Mouse (Mus musculus): ENCODE data around the gene Zkscan6. TPM values are rescaled to one million over a fixed set of nuclear protein-coding genes. Genes with fewer than 3 reads are reported as not detected.

Zkscan6 gene
- polyA plus RNA-seq, 1 experiment from 2014 or later: 11.0 TPM

DNA sequence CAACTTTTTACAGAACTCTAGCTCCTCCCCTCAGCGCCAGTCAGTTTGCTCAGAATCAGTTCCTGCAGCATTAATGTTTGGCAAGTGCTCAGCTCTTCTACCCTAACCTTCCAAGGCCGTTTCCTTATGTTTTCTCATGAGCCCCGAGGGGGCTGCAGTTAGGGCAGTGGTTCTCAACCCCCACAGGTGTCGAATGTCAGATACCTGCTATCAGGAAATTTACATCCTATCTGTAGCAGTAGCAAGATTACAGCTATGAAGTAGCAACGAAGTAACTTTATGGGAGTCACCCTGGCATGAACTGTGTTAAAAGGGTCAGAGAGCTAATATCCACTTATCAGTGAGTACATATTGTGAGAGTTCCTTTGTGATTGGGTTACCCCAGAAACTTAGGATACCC, 39.5 kb downstream of the Zkscan6 start:
- 49% methylated on average over 5 of the region's 5 CpGs for WGBS
- no peaks in the 10 kb centered on the region for H3K36me3 ChIP-seq (ENCODE audit: control insufficient read depth, insufficient read depth, low read length)
- H3K4me2 ChIP-seq (replicated peaks; ENCODE audit: low read depth): no peak overlapping the region
- no peak overlapping the region for H3K9ac ChIP-seq (ENCODE audit: low read length)
- TF ChIP-seq EP300 (optimal IDR thresholded peaks at IDR 0.05) (no peak), CTCF (IDR thresholded peaks at IDR 0.05; ENCODE audit: low read depth) (no peak)
- no peak overlapping the region for H3K27ac ChIP-seq (replicated peaks)
- H3K4me1 ChIP-seq (replicated peaks; ENCODE audit: control insufficient read depth, insufficient read depth): no peaks in the 10 kb centered on the region
- H3K4me3 ChIP-seq (ENCODE audit: low read depth, low read length): no peak overlapping the region
- ATAC-seq (ENCODE audit: low FRiP score, low TSS enrichment) (no peak), DNase-seq (ENCODE audit: low spot score) (no peak)
- no peaks in the 10 kb centered on the region for H3K9me3 ChIP-seq (ENCODE audit: control insufficient read depth, low read length)
- H3K27me3 ChIP-seq (ENCODE audit: control insufficient read depth, insufficient read depth, low read length): no peaks in the 10 kb centered on the region

DNA sequence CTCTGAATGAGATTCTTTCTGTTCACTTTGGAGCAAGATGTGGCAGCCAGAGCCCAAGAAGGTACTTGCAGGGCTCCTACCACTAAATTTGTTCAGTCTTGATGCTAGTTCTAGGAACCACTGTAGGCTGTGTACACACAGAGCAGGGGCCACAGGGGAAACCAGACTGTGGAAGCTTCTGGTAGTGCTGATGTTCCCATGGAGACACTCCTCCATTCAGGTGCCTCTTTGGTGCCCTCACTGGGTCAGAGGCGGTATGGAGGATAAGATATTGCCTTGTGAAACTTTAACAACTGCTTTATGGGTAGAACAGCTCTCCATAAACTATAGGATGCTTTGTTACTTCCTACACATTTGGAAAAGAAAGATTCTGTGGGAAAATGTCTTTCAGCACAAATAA, 45.1 kb downstream of the Zkscan6 start:
- Histone ChIP-seq H3K36me3 (ENCODE audit: control insufficient read depth, insufficient read depth, low read length) (no peaks in the 10 kb centered on the region), H3K27me3 (ENCODE audit: control insufficient read depth, insufficient read depth, low read length) (no peaks in the 10 kb centered on the region), H3K27ac (replicated peaks) (no peak overlapping the region), H3K9ac (ENCODE audit: low read length) (no peak overlapping the region), H3K4me2 (replicated peaks; ENCODE audit: low read depth) (no peak overlapping the region), H3K4me1 (replicated peaks; ENCODE audit: control insufficient read depth, insufficient read depth) (no peaks in the 10 kb centered on the region), H3K4me3 (ENCODE audit: low read depth, low read length) (no peak overlapping the region), H3K9me3 (ENCODE audit: control insufficient read depth, low read length) (no peaks in the 10 kb centered on the region)
- 15% methylated on average over 1 of the region's 1 CpGs for WGBS
- ATAC-seq (ENCODE audit: low FRiP score, low TSS enrichment) (peak; percentile 88), DNase-seq (ENCODE audit: low spot score) (peak; percentile 65)
- peak; percentile 74 for TF ChIP-seq CTCF (IDR thresholded peaks at IDR 0.05; ENCODE audit: low read depth)
- TF ChIP-seq EP300 (optimal IDR thresholded peaks at IDR 0.05): no peak

DNA sequence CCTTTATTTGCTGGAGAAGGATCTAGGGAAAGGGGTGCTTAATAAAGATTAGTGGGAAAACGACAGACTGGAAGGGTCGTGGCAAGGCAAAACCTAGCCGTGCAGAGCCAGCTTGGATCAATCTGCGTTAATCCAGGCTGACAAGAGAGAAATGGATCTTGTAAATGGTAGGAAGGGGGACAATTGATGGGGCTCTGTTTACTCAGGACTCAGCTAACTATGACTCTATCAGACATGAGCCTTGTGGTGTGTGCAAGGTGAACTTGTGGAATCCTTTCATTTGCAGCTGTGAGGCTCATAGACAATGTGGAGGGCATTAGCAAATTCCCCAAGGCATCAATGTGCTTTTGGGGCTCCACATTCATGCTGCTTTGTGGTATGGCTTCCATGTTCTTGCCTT, 54.5 kb downstream of the Zkscan6 start:
- Histone ChIP-seq H3K27me3 (ENCODE audit: control insufficient read depth, insufficient read depth, low read length) (no peaks in the 10 kb centered on the region), H3K9me3 (ENCODE audit: control insufficient read depth, low read length) (no peaks in the 10 kb centered on the region), H3K36me3 (ENCODE audit: control insufficient read depth, insufficient read depth, low read length) (no peaks in the 10 kb centered on the region), H3K4me3 (ENCODE audit: low read depth, low read length) (no peak overlapping the region), H3K4me1 (replicated peaks; ENCODE audit: control insufficient read depth, insufficient read depth) (peaks cover 2% of the 10 kb centered on the region; the same call in 1 of the 2 replicates), H3K9ac (ENCODE audit: low read length) (no peak overlapping the region), H3K27ac (replicated peaks) (no peak overlapping the region; the same call in 1 of the 2 replicates), H3K4me2 (replicated peaks; ENCODE audit: low read depth) (no peak overlapping the region)
- TF ChIP-seq CTCF (IDR thresholded peaks at IDR 0.05; ENCODE audit: low read depth) (no peak), EP300 (optimal IDR thresholded peaks at IDR 0.05) (no peak)
- DNase-seq (ENCODE audit: low spot score): no peak
- peak; percentile 49 for ATAC-seq (ENCODE audit: low FRiP score, low TSS enrichment)
- WGBS: 12% methylated on average over 4 of the region's 4 CpGs

DNA sequence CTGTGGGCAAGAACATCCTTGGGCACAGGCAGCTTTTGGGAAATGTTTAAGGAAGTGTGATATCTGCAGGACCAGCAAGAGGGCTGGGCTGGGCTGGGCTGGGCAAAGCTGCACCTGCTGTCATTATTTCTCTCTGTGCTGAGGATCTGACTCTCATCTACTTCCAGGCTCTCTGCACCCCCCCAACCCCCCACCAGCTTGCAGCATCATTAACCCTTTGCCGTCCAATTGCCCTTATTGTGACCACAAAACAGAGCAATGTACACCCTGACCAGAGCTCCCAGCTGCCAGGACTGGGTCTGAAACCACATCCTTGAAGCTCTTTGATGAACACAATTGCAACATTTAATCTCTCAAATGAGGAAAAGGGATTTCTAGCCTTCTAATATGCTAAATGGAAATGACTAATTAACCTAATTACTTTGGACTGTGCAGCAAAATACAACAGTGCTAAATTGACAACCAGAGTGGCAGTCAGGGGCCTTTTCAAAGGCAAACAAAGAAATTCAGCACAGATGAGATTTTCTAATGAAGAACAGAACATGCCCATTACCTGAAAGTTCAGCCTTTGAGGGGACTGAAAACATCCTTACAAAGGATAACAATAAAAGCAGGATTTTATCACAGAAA, 70.3 kb downstream of the Zkscan6 start:
- TF ChIP-seq EP300 (optimal IDR thresholded peaks at IDR 0.05) (no peak), CTCF (IDR thresholded peaks at IDR 0.05; ENCODE audit: low read depth) (no peak)
- Histone ChIP-seq H3K4me1 (replicated peaks; ENCODE audit: control insufficient read depth, insufficient read depth) (no peaks in the 10 kb centered on the region), H3K27me3 (ENCODE audit: control insufficient read depth, insufficient read depth, low read length) (no peaks in the 10 kb centered on the region), H3K4me2 (replicated peaks; ENCODE audit: low read depth) (no peak overlapping the region), H3K9ac (ENCODE audit: low read length) (no peak overlapping the region), H3K27ac (replicated peaks) (no peak overlapping the region), H3K9me3 (ENCODE audit: control insufficient read depth, low read length) (no peaks in the 10 kb centered on the region), H3K36me3 (ENCODE audit: control insufficient read depth, insufficient read depth, low read length) (no peaks in the 10 kb centered on the region), H3K4me3 (ENCODE audit: low read depth, low read length) (no peak overlapping the region)
- WGBS: 67% methylated on average over 1 of the region's 1 CpGs
- DNase-seq (ENCODE audit: low spot score) (no peak), ATAC-seq (ENCODE audit: low FRiP score, low TSS enrichment) (no peak)

Other genes starting within 250 kb of the Zkscan6 start
- gene Map2k4, start 18.9 kb upstream of the Zkscan6 start, polyA plus RNA-seq (2015; fragmentation: Nextera tagmentation; extraction: Ambion mirVana): 44.9 and 47.1 TPM in 2 replicates